Mouse (Mus musculus) midbrain, embryonic 11.5 days (tissue): ENCODE data around the gene C5ar2. TPM values are rescaled to one million over a fixed set of nuclear protein-coding genes. Genes with fewer than 3 reads are reported as not detected.
"Not testable (repeated sequence)": the region's sequence is repeated elsewhere in the genome, so short reads cannot be mapped to it uniquely, and the experiment has no call there.

Source experiments
- ATAC-seq: fragments of 200-750 bp; cut with Nextera tagmentation; 2 replicates; pipeline ENCODE4 v1.8.0; 2017; ENCODE audit warnings: moderate TSS enrichment, moderate library complexity; ENCODE audit not compliant: low FRiP score
- DNase-seq: peaks from one replicate; pipeline ENCODE4 v3.0.0; 2015; ENCODE audit warnings: low spot score; ENCODE audit errors: missing footprints
- H3K27ac ChIP-seq: fragments of 300-500 bp; sonication (generic); 2 replicates; pipeline ENCODE4 v1.5.1; 2014; ENCODE audit warnings: low read depth, low read length
- H3K27me3 ChIP-seq: fragments of 300-500 bp; sonication (generic); 2 replicates; pipeline ENCODE4 v1.6.1; 2014; ENCODE audit warnings: mild to moderate bottlenecking, low read length, moderate library complexity, mixed read lengths; ENCODE audit not compliant: control insufficient read depth, insufficient read depth
- H3K36me3 ChIP-seq: fragments of 300-500 bp; sonication (generic); 2 replicates; pipeline ENCODE4 v1.6.1; 2014; ENCODE audit warnings: mild to moderate bottlenecking, low read length, moderate library complexity, mixed read lengths; ENCODE audit not compliant: control insufficient read depth, insufficient read depth
- H3K4me1 ChIP-seq: fragments of 300-500 bp; sonication (generic); 2 replicates; pipeline ENCODE4 v1.6.1; 2014; ENCODE audit warnings: low read length; ENCODE audit not compliant: control insufficient read depth, insufficient read depth
- H3K4me2 ChIP-seq: fragments of 300-500 bp; sonication (generic); 2 replicates; pipeline ENCODE4 v1.6.1; 2014; ENCODE audit warnings: mild to moderate bottlenecking, moderate library complexity
- H3K4me3 ChIP-seq: fragments of 300-500 bp; sonication (generic); 2 replicates; pipeline ENCODE4 v1.5.1; 2014; ENCODE audit warnings: low read depth, low read length
- H3K9ac ChIP-seq: fragments of 300-500 bp; sonication (generic); 2 replicates; pipeline ENCODE4 v1.6.1; 2014; ENCODE audit warnings: low read length
- H3K9me3 ChIP-seq: fragments of 300-500 bp; sonication (generic); 2 replicates; pipeline ENCODE4 v1.6.1; 2016; ENCODE audit warnings: low read length; ENCODE audit not compliant: control insufficient read depth
- WGBS: fragments of 180-500 bp; shearing (Covaris S2); extraction: QIAGEN DNeasy Blood & Tissue Kit; methylation state at CpG from one replicate; pipeline ENCODE4 v1.1.7; 2014; 5-methylcytosine and 5-hydroxymethylcytosine counted together
- polyA plus RNA-seq: library from polyadenylated mRNA; unstranded; fragments of >200 nt; fragmentation: Nextera tagmentation; extraction: Ambion mirVana; gene quantifications from 2 replicates; pipeline ENCODE4 v1.2.1, GENCODE M21; 2014

The C5ar2 gene
- polyA plus RNA-seq, 1 experiment from 2014 or later: 0.12 TPM

DNA sequence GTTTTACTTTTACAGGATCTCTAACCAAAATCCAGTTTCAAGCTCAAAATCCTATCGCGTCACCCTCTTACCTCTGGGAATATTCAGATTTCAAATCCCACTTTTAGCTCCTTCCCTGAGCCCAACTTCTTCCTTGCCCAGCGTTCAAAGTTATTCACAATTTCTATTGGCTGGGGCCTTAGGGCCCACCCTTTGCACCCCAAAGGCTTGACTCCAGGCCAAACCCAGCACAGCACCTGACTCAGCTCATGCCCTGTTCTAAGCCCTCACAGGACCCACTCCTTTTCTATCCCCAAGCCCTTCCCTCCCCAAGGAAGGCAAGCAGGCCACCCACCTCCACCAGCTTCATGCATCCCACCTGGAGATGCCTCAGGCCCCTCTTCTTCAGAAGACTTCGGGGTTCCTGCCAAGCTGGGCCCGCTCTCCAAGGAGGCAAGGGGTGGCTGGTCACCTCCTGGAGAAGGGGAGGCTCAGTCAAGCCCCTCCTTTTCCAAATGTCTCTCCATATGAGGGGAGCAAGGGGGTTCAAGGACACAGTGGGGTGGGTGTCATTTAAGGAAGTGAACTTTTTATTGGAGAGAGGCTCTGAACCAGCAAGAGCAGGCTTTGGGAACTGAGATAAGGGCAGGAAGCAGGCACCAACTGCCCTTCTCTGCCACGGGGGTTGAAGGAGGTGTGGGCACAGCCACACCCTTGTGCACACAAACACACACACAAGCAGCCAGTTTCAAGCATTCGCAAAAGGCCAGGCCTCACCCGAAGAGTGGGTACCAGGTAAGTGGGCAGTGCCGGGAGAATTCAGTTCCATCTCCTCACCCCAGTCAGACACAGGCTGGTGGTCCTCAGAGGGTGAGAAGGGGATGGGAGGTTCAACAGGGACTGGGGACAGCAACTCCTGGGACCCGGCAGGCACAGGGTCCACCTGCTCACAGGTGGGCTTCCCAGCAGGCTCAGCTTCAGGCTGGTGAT, 31.3 kb upstream of the C5ar2 start:
- DNase-seq: no peak
- peaks cover 17% of the 10 kb centered on the region for H3K4me1 ChIP-seq
- no peak overlapping the region for H3K4me3 ChIP-seq
- no peak overlapping the region for H3K4me2 ChIP-seq
- WGBS: 87% methylated on average over 10 of the region's 10 CpGs
- no peak overlapping the region for H3K27ac ChIP-seq
- H3K27me3 ChIP-seq: peaks cover 3% of the 10 kb centered on the region
- no peak for ATAC-seq
- peaks cover 7% of the 10 kb centered on the region for H3K36me3 ChIP-seq
- no peak overlapping the region for H3K9ac ChIP-seq
- no peaks in the 10 kb centered on the region for H3K9me3 ChIP-seq

DNA sequence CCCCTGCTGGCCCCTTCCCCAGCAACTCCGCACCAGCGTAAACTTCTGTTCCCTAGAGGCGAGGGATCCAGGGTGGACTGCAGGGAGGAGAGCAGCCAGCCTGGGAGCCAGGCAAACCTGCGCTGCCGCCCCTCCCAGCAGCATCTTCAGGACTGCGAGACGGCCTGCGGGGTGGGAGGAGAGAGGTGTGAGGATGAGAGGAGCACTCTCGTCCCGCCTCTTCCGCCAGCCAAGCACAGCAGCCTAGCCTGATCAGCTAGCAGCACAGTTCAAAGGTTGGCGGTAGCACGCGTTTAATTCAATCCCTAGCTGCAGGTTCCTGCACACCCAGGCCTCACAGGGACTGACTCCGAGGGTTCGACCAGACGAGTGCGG, 29.8 kb upstream of the C5ar2 start:
- Histone ChIP-seq H3K36me3 (peaks cover 7% of the 10 kb centered on the region; the same call in 1 of the 2 replicates), H3K4me3 (peak overlapping the region; percentile 70), H3K27me3 (peaks cover 3% of the 10 kb centered on the region), H3K9me3 (no peaks in the 10 kb centered on the region), H3K9ac (peak overlapping the region; percentile 58), H3K27ac (peak overlapping the region; percentile 68), H3K4me2 (peak overlapping the region; percentile 99), H3K4me1 (peaks cover 17% of the 10 kb centered on the region)
- ATAC-seq (peak; percentile 78), DNase-seq (no peak)
- WGBS: 0% methylated on average over 18 of the region's 18 CpGs

DNA sequence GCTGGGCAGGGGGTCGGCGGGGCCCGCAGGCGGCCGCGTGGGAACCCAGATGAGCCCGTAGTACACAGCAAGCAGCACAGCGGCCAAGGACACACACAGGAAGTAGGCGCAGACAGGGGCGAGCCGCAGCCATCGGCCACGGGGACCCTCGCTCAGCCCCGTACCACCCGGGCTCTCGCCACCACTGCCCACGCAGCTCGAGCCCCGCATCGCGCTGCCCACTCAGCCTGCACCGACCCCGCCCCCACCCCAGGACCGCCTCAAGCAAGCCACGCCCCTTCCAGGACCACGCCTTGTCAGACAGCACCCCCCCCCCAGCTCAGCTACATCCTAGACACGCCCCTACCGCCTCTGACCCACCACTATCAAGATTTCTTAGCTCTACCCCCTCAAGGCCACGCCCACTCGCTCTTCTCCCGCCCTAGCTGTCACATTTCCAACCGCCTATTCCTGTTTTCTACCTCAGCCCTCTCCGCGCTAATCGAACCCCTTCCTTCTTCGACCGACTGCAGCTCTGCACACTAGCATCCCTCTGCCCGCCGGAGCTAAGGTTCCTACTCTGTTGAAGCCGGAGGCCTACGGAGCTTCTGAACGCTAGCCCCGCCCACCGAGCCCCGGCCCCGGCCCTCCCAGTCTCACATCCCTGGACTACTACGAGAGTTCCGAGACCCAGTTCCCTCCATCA, 29.3 kb upstream of the C5ar2 start, which contains the start of gene Inafm1:
Inafm1 (minus strand) TSS at position 537 of the 685 bp plus-strand sequence.
- H3K27ac ChIP-seq: peak within 1 kb of the TSS; percentile 68
- H3K27me3 ChIP-seq: peaks cover 3% of the 10 kb centered on the region
- peak within 1 kb of the TSS; percentile 80 for H3K9ac ChIP-seq
- no peaks in the 10 kb centered on the region for H3K9me3 ChIP-seq
- peaks cover 17% of the 10 kb centered on the region for H3K4me1 ChIP-seq
- WGBS: under 1% methylated on average over 47 of the region's 49 CpGs
- ATAC-seq: peak; percentile 86
- peak within 1 kb of the TSS; percentile 70 for H3K4me3 ChIP-seq
- H3K4me2 ChIP-seq: peak within 1 kb of the TSS; percentile 99
- peak; percentile 99 for DNase-seq
- H3K36me3 ChIP-seq: peaks cover 6% of the 10 kb centered on the region; the same call in 1 of the 2 replicates

DNA sequence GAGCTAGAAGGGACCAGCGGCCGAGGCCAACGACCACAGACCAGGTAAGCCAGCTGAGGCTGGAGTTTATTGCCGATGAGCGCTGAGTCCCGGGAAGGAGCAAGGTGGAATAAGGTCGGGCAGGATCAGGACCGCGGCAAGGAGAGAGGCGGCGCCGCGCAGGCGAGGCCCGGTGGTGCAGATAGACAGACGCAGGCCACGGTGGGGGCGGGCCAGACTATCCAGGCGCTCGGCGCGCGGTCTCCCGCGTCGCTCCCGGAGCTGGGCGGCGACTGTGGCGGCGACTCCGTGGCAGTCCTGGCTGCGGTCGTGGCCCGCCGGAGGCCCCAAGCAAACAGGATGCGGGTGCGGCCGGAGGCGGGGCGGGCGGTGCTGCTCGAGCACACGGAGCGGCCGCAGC, 28.7 kb upstream of the C5ar2 start:
- Histone ChIP-seq H3K36me3 (peaks cover 5% of the 10 kb centered on the region; the same call in 1 of the 2 replicates), H3K9me3 (no peaks in the 10 kb centered on the region), H3K4me1 (peaks cover 17% of the 10 kb centered on the region), H3K4me2 (peak overlapping the region; percentile 99), H3K27ac (peak overlapping the region; percentile 67), H3K9ac (peak overlapping the region; percentile 80), H3K4me3 (peak overlapping the region; percentile 70), H3K27me3 (peaks cover 3% of the 10 kb centered on the region)
- DNase-seq (peak; percentile 94), ATAC-seq (peak; percentile 72)
- WGBS: 0% methylated on average over 38 of the region's 46 CpGs

DNA sequence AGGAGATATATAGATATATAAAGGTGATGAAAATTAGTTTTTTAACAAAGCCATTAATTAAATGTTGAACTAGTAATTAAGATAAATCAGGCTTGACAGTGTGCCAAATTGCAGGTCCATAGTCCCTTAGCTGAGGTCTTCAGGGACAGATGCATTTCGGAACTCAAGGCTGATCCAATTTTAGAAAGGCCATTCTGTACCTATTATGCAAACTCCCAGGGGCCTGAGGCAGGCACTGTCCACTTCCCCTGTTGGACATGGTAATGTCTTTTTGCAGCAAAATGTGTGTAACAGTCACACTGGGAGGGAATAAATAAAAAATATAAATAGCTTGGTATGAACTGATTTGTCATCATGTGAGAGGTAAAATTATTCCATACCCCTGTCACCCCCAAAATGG, 27.2 kb upstream of the C5ar2 start:
- DNase-seq (peak; percentile 2), ATAC-seq (no peak)
- no peak overlapping the region for H3K9ac ChIP-seq
- H3K27ac ChIP-seq: no peak overlapping the region
- no peak overlapping the region for H3K4me2 ChIP-seq
- no peaks in the 10 kb centered on the region for H3K9me3 ChIP-seq
- WGBS: 80% methylated on average over 1 of the region's 1 CpGs
- H3K4me3 ChIP-seq: no peak overlapping the region
- peaks cover 3% of the 10 kb centered on the region for H3K27me3 ChIP-seq
- H3K4me1 ChIP-seq: peaks cover 17% of the 10 kb centered on the region
- H3K36me3 ChIP-seq: peaks cover 5% of the 10 kb centered on the region; the same call in 1 of the 2 replicates

DNA sequence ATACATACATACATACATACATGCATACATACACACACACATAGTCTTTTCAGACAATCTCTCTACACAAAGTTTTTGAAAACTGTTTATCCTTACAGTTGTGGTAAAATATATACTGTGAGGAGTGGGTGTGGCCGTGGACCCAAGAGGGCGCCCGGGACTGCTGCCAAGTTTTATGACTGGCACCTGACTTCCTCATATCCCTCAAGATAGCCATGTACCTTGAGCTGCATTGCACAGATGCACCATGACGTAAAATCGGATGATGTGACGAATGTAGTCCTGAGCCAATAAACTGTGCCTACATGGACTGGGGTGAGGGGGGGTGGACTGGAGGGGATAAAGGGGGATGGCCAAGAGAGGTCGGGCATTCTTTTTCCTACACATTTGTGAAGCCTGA, 22.6 kb upstream of the C5ar2 start:
- not testable (repeated sequence) for H3K4me1 ChIP-seq, DNase-seq, H3K4me3 ChIP-seq, H3K9ac ChIP-seq, H3K9me3 ChIP-seq, H3K4me2 ChIP-seq, H3K27me3 ChIP-seq, H3K27ac ChIP-seq, H3K36me3 ChIP-seq, ATAC-seq
- 91% methylated on average over 7 of the region's 7 CpGs for WGBS

DNA sequence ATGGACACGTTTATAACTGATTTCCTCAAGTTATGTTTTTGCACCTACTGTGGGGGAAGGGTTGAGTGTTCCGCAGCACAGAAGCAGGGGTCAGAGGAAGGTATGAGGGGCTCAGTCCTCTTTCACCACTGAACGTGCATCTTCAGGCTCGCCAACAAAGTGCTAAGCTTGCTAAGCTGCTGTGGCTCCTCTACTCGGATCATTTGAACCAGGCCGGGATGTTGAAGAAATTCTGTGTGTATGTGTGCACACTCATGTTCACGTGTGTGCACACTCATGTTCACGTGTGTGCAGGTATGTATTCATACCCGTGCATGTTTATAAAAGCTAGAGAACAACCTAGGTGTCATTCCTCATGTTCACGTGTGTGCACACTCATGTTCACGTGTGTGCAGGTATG, 21.9 kb upstream of the C5ar2 start:
- H3K4me3 ChIP-seq: no peak overlapping the region
- ATAC-seq (no peak), DNase-seq (peak; percentile 68)
- H3K9ac ChIP-seq: no peak overlapping the region
- H3K4me2 ChIP-seq: no peak overlapping the region
- H3K4me1 ChIP-seq: no peaks in the 10 kb centered on the region
- H3K9me3 ChIP-seq: no peaks in the 10 kb centered on the region; the same call in 1 of the 2 replicates
- H3K27me3 ChIP-seq: no peaks in the 10 kb centered on the region; the same call in 1 of the 2 replicates
- WGBS: 87% methylated on average over 11 of the region's 11 CpGs
- no peak overlapping the region for H3K27ac ChIP-seq
- H3K36me3 ChIP-seq: no peaks in the 10 kb centered on the region

DNA sequence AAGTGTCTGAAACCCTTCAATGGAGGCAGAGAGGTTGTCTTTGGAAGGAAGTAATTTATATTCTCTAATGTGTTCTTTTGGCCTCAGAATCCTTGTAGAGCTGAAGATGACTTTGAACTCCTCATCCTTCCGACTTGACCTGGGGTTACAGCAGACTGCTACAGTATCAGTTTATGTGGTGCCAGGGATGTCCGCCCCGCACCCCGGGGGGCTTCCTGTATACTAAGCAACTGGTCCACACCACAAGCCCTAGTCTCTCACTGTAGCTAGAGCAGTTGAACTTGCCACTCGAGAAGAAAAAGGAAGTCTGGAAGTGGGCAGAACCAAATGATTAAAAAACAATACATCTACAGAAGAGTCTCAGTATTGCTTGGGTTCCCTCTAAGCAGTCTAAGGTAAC, 19.9 kb upstream of the C5ar2 start:
- no peak overlapping the region for H3K9ac ChIP-seq
- H3K9me3 ChIP-seq: no peaks in the 10 kb centered on the region; the same call in 1 of the 2 replicates
- ATAC-seq (no peak), DNase-seq (no peak)
- H3K4me1 ChIP-seq: no peaks in the 10 kb centered on the region
- 77% methylated on average over 5 of the region's 5 CpGs for WGBS
- H3K36me3 ChIP-seq: no peaks in the 10 kb centered on the region
- no peak overlapping the region for H3K27ac ChIP-seq
- no peaks in the 10 kb centered on the region for H3K27me3 ChIP-seq
- no peak overlapping the region for H3K4me3 ChIP-seq
- no peak overlapping the region for H3K4me2 ChIP-seq
